Mouse (Mus musculus) kidney, adult 2 months (tissue): ENCODE data around the gene Thy1.

Source experiments
- CTCF ChIP-seq: fragments of 200-500 bp; conservative IDR thresholded peaks from 2 replicates; pipeline ENCODE4 v1.5.1; 2011; ENCODE audit warnings: low read depth, mild to moderate bottlenecking, control low read depth, low read length, moderate library complexity, mixed read lengths; ENCODE audit not compliant: insufficient read depth, insufficient read length
- POLR2A ChIP-seq: fragments of 200-500 bp; IDR thresholded peaks from one replicate; pipeline ENCODE4 v1.6.1; 2011; ENCODE audit warnings: low read depth, low read length, control low read depth

- peak; percentile 75 for TF ChIP-seq CTCF
- no peak for TF ChIP-seq POLR2A
Observed at GRCm38 (mm10) chr9:44076764-44077120, 33.6 kb downstream of the Thy1 start.
